7 mouse cellular contexts compared by ENCODE assay signal in genomic region chr16:38477241-38477608, GRCm38 (mm10). TPM values are rescaled to one million over a fixed set of nuclear protein-coding genes. Genes with fewer than 3 reads are reported as not detected.
DNase-seq lines count a peak whose midpoint lies in the region; ATAC-seq and TF ChIP-seq lines count a peak whose summit lies in the region.
"Not testable (repeated sequence)": the region's sequence is repeated elsewhere in the genome, so short reads cannot be mapped to it uniquely, and the experiment has no call there.

No protein-coding gene starts in this region.

- H3K4me3 ChIP-seq in cortical plate, adult 2 months (ENCODE audit: insufficient read depth, low read length) = peak overlapping the region; percentile 45; the same call in 1 of the 2 replicates
- peak overlapping the region; percentile 40 for H3K4me3 ChIP-seq in forebrain, embryonic 15.5 days
- H3K4me3 ChIP-seq in hindbrain, embryonic 10.5 days = peak overlapping the region; percentile 51
- peak overlapping the region; percentile 48; the same call in 1 of the 2 replicates for H3K4me3 ChIP-seq in kidney, adult 2 months (ENCODE audit: insufficient read depth, low read depth, low read length)
- peak overlapping the region; percentile 46 for H3K4me3 ChIP-seq in liver, embryonic 11.5 days (ENCODE audit: low read depth, low read length)
- H3K4me3 ChIP-seq in midbrain, embryonic 11.5 days (ENCODE audit: low read depth, low read length) = not testable (repeated sequence)
- peak overlapping the region; percentile 47 for H3K4me3 ChIP-seq in olfactory bulb, adult 2 months (ENCODE audit: insufficient read depth, low read depth, low read length)

- not testable (repeated sequence) for TF ChIP-seq POLR2A in cortical plate, adult 2 months (IDR thresholded peaks at IDR 0.05; ENCODE audit: extremely low read depth, insufficient read depth, low read length); kidney, adult 2 months (IDR thresholded peaks at IDR 0.05; ENCODE audit: low read depth, low read length); olfactory bulb, adult 2 months (IDR thresholded peaks at IDR 0.05; ENCODE audit: insufficient read depth, low read depth, low read length)

- not testable (repeated sequence) for H3K4me1 ChIP-seq in cortical plate, adult 2 months (ENCODE audit: control insufficient read depth, insufficient read depth, low read length); kidney, adult 2 months (ENCODE audit: control insufficient read depth, insufficient read depth, low read length); midbrain, embryonic 11.5 days (ENCODE audit: control insufficient read depth, insufficient read depth, low read length); olfactory bulb, adult 2 months (ENCODE audit: control insufficient read depth, insufficient read depth, low read length)
- H3K4me1 ChIP-seq in forebrain, embryonic 15.5 days = peaks cover 11% of the 10 kb centered on the region; the same call in 1 of the 2 replicates
- H3K4me1 ChIP-seq in hindbrain, embryonic 10.5 days (replicated peaks) = peaks cover 14% of the 10 kb centered on the region
- H3K4me1 ChIP-seq in liver, embryonic 11.5 days (replicated peaks; ENCODE audit: control insufficient read depth, insufficient read depth, low read length) = peaks cover 22% of the 10 kb centered on the region

- 0 out of 2 replicates have a peak, but pooled peaks have one; percentile 29 for ATAC-seq in forebrain, embryonic 15.5 days (replicated peaks)
- not testable (repeated sequence) for ATAC-seq in liver, embryonic 11.5 days (replicated peaks; ENCODE audit: low FRiP score); midbrain, embryonic 11.5 days (ENCODE audit: low FRiP score)

- TF ChIP-seq CTCF in cortical plate, adult 2 months (IDR thresholded peaks at IDR 0.05; ENCODE audit: extremely low read depth, insufficient read depth, low read length); kidney, adult 2 months (conservative IDR thresholded peaks at IDR 0.05; ENCODE audit: insufficient read depth, insufficient read length, low read depth, low read length); olfactory bulb, adult 2 months (IDR thresholded peaks at IDR 0.05; ENCODE audit: insufficient read depth, low read depth, low read length): not testable (repeated sequence)

- H3K9me3 ChIP-seq in forebrain, embryonic 15.5 days; hindbrain, embryonic 10.5 days; liver, embryonic 11.5 days (ENCODE audit: control insufficient read depth, low read length); midbrain, embryonic 11.5 days (ENCODE audit: control insufficient read depth, low read length): not testable (repeated sequence)

- H3K36me3 ChIP-seq in forebrain, embryonic 15.5 days; hindbrain, embryonic 10.5 days; kidney, adult 2 months (ENCODE audit: control insufficient read depth, insufficient read depth, low read length); liver, embryonic 11.5 days (ENCODE audit: control insufficient read depth, insufficient read depth, low read length); midbrain, embryonic 11.5 days (ENCODE audit: control insufficient read depth, insufficient read depth, low read length): not testable (repeated sequence)

- H3K9ac ChIP-seq in forebrain, embryonic 15.5 days (replicated peaks) = peak overlapping the region; percentile 34; the same call in 1 of the 2 replicates
- 0 out of 2 replicates have a peak overlapping the region, but pooled peaks have one; percentile 62 for H3K9ac ChIP-seq in liver, embryonic 11.5 days (ENCODE audit: low read depth, low read length)
- not testable (repeated sequence) for H3K9ac ChIP-seq in midbrain, embryonic 11.5 days (ENCODE audit: low read length)

- not testable (repeated sequence) for H3K27me3 ChIP-seq in forebrain, embryonic 15.5 days; kidney, adult 2 months (replicated peaks; ENCODE audit: control insufficient read depth, insufficient read depth, low read length); liver, embryonic 11.5 days (replicated peaks; ENCODE audit: control insufficient read depth, insufficient read depth, low read length); midbrain, embryonic 11.5 days (ENCODE audit: control insufficient read depth, insufficient read depth, low read length)
- H3K27me3 ChIP-seq in hindbrain, embryonic 10.5 days (ENCODE audit: insufficient read depth, poor library complexity, severe bottlenecking) = peaks cover 14% of the 10 kb centered on the region; the same call in 1 of the 2 replicates

- not testable (repeated sequence) for DNase-seq in hindbrain, embryonic 10.5 days (ENCODE audit: low spot score); kidney, adult 2 months; liver, embryonic 11.5 days (ENCODE audit: low spot score); midbrain, embryonic 11.5 days (ENCODE audit: low spot score, missing footprints)

- WGBS in forebrain, embryonic 15.5 days = 62% methylated on average over 14 of the region's 14 CpGs
- WGBS in hindbrain, embryonic 10.5 days = 43% methylated on average over 14 of the region's 14 CpGs
- 49% methylated on average over 14 of the region's 14 CpGs for WGBS in kidney, adult 2 months
- WGBS in liver, embryonic 11.5 days = 44% methylated on average over 14 of the region's 14 CpGs
- 64% methylated on average over 14 of the region's 14 CpGs for WGBS in midbrain, embryonic 11.5 days
- 62% methylated on average over 14 of the region's 14 CpGs for WGBS in olfactory bulb, adult 2 months

- H3K27ac ChIP-seq in cortical plate, adult 2 months (ENCODE audit: insufficient read depth, low read length); forebrain, embryonic 15.5 days (replicated peaks); kidney, adult 2 months (ENCODE audit: insufficient read depth, low read depth, low read length); liver, embryonic 11.5 days (ENCODE audit: low read depth, low read length); midbrain, embryonic 11.5 days (ENCODE audit: low read depth, low read length); olfactory bulb, adult 2 months (ENCODE audit: insufficient read depth, low read depth, low read length): not testable (repeated sequence)
- H3K27ac ChIP-seq in hindbrain, embryonic 10.5 days = peak overlapping the region; percentile 81; the same call in 1 of the 2 replicates

- peak overlapping the region; percentile 68 for H3K4me2 ChIP-seq in forebrain, embryonic 15.5 days (replicated peaks)
- H3K4me2 ChIP-seq in liver, embryonic 11.5 days = peak overlapping the region; percentile 74
- peak overlapping the region; percentile 59; the same call in 1 of the 2 replicates for H3K4me2 ChIP-seq in midbrain, embryonic 11.5 days

RNA-seq across cellular contexts. Expression of gene Cd80, which starts 21.9 kb away (rescaled TPM):
- polyA plus RNA-seq in cortical plate, adult 2 months (2012; rRNA removed) = 0.61 and 0.79 TPM in 2 replicates
- polyA plus RNA-seq in forebrain, embryonic 15.5 days (2015; fragmentation: Nextera tagmentation; extraction: Ambion mirVana) = 0.55 and 0.59 TPM in 2 replicates
- 0.41 and 0.52 TPM in 2 replicates for polyA plus RNA-seq in hindbrain, embryonic 10.5 days (2016; fragmentation: Nextera tagmentation; extraction: Ambion mirVana)
- 0.14 and 0.23 TPM in 2 replicates for polyA plus RNA-seq in kidney, adult 2 months (2012; rRNA removed)
- polyA plus RNA-seq in liver, embryonic 11.5 days (2014; fragmentation: Nextera tagmentation; extraction: Ambion mirVana) = 0.14 and 0.23 TPM in 2 replicates
- polyA plus RNA-seq in midbrain, embryonic 11.5 days (2014; fragmentation: Nextera tagmentation; extraction: Ambion mirVana) = 0.42 and 0.65 TPM in 2 replicates
- polyA plus RNA-seq in olfactory bulb, adult 2 months (2012; ENCODE audit: insufficient read depth, insufficient read length, low replicate concordance, missing spikeins) = not detected in 2 replicates

RNA-seq across cellular contexts. Expression of gene Adprh, which starts 24.7 kb away (rescaled TPM):
- polyA plus RNA-seq in cortical plate, adult 2 months (2012; rRNA removed) = 61.2 and 61.3 TPM in 2 replicates
- polyA plus RNA-seq in forebrain, embryonic 15.5 days (2015; fragmentation: Nextera tagmentation; extraction: Ambion mirVana) = 131 and 141 TPM in 2 replicates
- 143 and 164 TPM in 2 replicates for polyA plus RNA-seq in hindbrain, embryonic 10.5 days (2016; fragmentation: Nextera tagmentation; extraction: Ambion mirVana)
- 20.4 and 20.9 TPM in 2 replicates for polyA plus RNA-seq in kidney, adult 2 months (2012; rRNA removed)
- 92.0 and 92.1 TPM in 2 replicates for polyA plus RNA-seq in liver, embryonic 11.5 days (2014; fragmentation: Nextera tagmentation; extraction: Ambion mirVana)
- 122 and 134 TPM in 2 replicates for polyA plus RNA-seq in midbrain, embryonic 11.5 days (2014; fragmentation: Nextera tagmentation; extraction: Ambion mirVana)
- not detected in 2 replicates for polyA plus RNA-seq in olfactory bulb, adult 2 months (2012; ENCODE audit: insufficient read depth, insufficient read length, low replicate concordance, missing spikeins)

RNA-seq across cellular contexts. Expression of gene Pla1a, which starts 44.3 kb away (rescaled TPM):
- 2.2 and 2.3 TPM in 2 replicates for polyA plus RNA-seq in cortical plate, adult 2 months (2012; rRNA removed)
- polyA plus RNA-seq in forebrain, embryonic 15.5 days (2015; fragmentation: Nextera tagmentation; extraction: Ambion mirVana) = 0.34 and 0.41 TPM in 2 replicates
- polyA plus RNA-seq in hindbrain, embryonic 10.5 days (2016; fragmentation: Nextera tagmentation; extraction: Ambion mirVana) = 0.10 and 0.27 TPM in 2 replicates
- polyA plus RNA-seq in kidney, adult 2 months (2012; rRNA removed) = 26.8 and 27.4 TPM in 2 replicates
- 0.79 and 1.4 TPM in 2 replicates for polyA plus RNA-seq in liver, embryonic 11.5 days (2014; fragmentation: Nextera tagmentation; extraction: Ambion mirVana)
- 0.23 and 0.59 TPM in 2 replicates for polyA plus RNA-seq in midbrain, embryonic 11.5 days (2014; fragmentation: Nextera tagmentation; extraction: Ambion mirVana)
- polyA plus RNA-seq in olfactory bulb, adult 2 months (2012; ENCODE audit: insufficient read depth, insufficient read length, low replicate concordance, missing spikeins) = not detected in 2 replicates

RNA-seq across cellular contexts. Expression of gene Timmdc1, which starts 45.2 kb away (rescaled TPM):
- polyA plus RNA-seq in cortical plate, adult 2 months (2012; rRNA removed) = 16.2 and 16.8 TPM in 2 replicates
- polyA plus RNA-seq in forebrain, embryonic 15.5 days (2015; fragmentation: Nextera tagmentation; extraction: Ambion mirVana) = 37.9 and 39.3 TPM in 2 replicates
- polyA plus RNA-seq in hindbrain, embryonic 10.5 days (2016; fragmentation: Nextera tagmentation; extraction: Ambion mirVana) = 36.1 and 36.7 TPM in 2 replicates
- polyA plus RNA-seq in kidney, adult 2 months (2012; rRNA removed) = 15.4 and 16.5 TPM in 2 replicates
- polyA plus RNA-seq in liver, embryonic 11.5 days (2014; fragmentation: Nextera tagmentation; extraction: Ambion mirVana) = 25.1 and 28.1 TPM in 2 replicates
- 27.6 and 29.2 TPM in 2 replicates for polyA plus RNA-seq in midbrain, embryonic 11.5 days (2014; fragmentation: Nextera tagmentation; extraction: Ambion mirVana)
- polyA plus RNA-seq in olfactory bulb, adult 2 months (2012; ENCODE audit: insufficient read depth, insufficient read length, low replicate concordance, missing spikeins) = not detected in 2 replicates
